Comparison of ENCODE assay signal across 12 mouse cellular contexts in genomic region chr6:115607429-115607828, GRCm38 (mm10). TPM values are rescaled to one million over a fixed set of nuclear protein-coding genes. Genes with fewer than 3 reads are reported as not detected.
DNase-seq lines count a peak whose midpoint lies in the region.
"Had no signal": no experiment of that assay in that cellular context is flagged by ENCODE, and none has a peak within 500 bp of the region (broad histone marks: within the 10 kb centered on the region; RNA-seq: fewer than 3 reads in every experiment).

No protein-coding gene starts in this region.

- peak; percentile 39 to 61 for DNase-seq in frontal cortex, postnatal 36 days (ENCODE audit: low spot score in 2 of 2)
- no peak for DNase-seq in frontal cortex, postnatal 25 days (ENCODE audit: low spot score in 2 of 2)
- peak; percentile 23 for DNase-seq in lung, postnatal 36 days
- DNase-seq in lung, postnatal 10 days, result no peak
- peak; percentile 89 for DNase-seq in brain, adult 2 months (ENCODE audit: low read depth, low spot score)
- peak; percentile 50 to 85 for DNase-seq in left cerebral cortex, postnatal 25 days (ENCODE audit: low spot score in 2 of 2)
- DNase-seq in ovary, adult 18-20 months (ENCODE audit: low spot score), result no peak
- DNase-seq: kidney, adult 2 months had no signal

- intact Hi-C loops in left cerebral cortex, postnatal 25 days (cut with DNase I), result no loop called here

RNA-seq across cellular contexts. Expression of gene Mkrn2, which starts 5.7 kb away (rescaled TPM):
- total RNA-seq in left cerebral cortex, postnatal 25 days (2021), result 10 to 100 TPM; 33.2 to 36.7 TPM

RNA-seq across cellular contexts. Expression of gene Mkrn2os, which starts 15.1 kb away (rescaled TPM):
- total RNA-seq in left cerebral cortex, postnatal 25 days (2021), result not detected
- total RNA-seq: CH12.LX; gastrocnemius, adult 8-10 months; left cerebral cortex, adult 8-10 months; megakaryocyte, adult 5-6 weeks had no signal

Comparison
In these comparisons a context has a peak if more than half of its experiments do, and no peak if none do; other contexts are left out.
1. DNase-seq: peak in frontal cortex, postnatal 36 days (2 of 2), lung, postnatal 36 days (single experiment), brain, adult 2 months (single experiment) and left cerebral cortex, postnatal 25 days (2 of 2); none in frontal cortex, postnatal 25 days (0 of 2), lung, postnatal 10 days (single experiment) and ovary, adult 18-20 months (single experiment).